11 mouse cellular contexts compared by ENCODE assay signal in the genomic region with DNA sequence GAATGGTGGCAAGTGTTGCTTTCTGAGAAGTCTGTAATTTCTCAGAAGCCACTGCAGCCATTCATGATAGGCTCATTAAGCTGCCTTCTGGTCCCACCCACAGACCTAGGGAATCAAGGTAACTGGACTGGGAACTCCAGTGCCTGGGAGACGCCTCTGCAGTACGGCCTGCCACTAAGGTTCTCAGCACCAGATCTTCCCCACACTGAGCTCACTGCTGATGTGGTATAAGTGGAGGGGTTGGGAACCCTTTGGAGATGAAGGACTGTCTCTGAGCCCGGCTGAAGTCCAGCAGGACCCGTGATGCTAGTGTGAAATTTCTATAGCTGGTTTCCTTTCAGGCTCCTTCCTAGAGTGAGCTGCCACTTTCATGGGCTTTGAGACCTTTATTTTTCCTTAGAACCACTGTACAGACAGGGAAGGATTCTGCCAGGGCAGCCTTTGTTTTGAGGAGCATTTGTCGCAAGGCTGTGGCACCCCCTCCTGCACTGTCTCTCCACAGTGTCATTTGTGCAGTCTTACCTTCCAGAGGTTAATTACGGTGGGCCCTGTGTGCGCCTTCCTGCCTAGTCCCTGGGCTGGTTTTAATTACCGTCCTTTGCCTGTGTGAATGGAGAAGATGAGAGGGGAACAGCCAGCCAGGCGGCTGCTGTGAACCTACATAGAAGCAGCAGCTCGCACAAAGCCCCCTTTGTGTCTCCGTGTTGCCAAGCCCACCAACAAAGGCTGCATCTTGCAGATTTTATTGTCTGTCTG.
A peak's percentile ranks its signal among the peaks of the same experiment; 100 is the strongest.
DNase-seq lines count a peak whose midpoint lies in the region; ATAC-seq and TF ChIP-seq lines count a peak whose summit lies in the region.
"Had no signal": no experiment of that assay in that cellular context is flagged by ENCODE, and none has a peak within 500 bp of the region (broad histone marks: within the 10 kb centered on the region; RNA-seq: fewer than 3 reads in every experiment).

No protein-coding gene starts in this region.

- no peaks in the 10 kb centered on the region for H3K9me3 ChIP-seq in heart, embryonic 13.5 days
- no peaks in the 10 kb centered on the region for H3K9me3 ChIP-seq in heart, embryonic 12.5 days (replicated peaks)
- no peaks in the 10 kb centered on the region for H3K9me3 ChIP-seq in embryonic facial prominence, embryonic 12.5 days
- no peaks in the 10 kb centered on the region for H3K9me3 ChIP-seq in hindbrain, embryonic 15.5 days
- no peaks in the 10 kb centered on the region for H3K9me3 ChIP-seq in midbrain, postnatal 0 days (ENCODE audit: low read length)
- H3K9me3 ChIP-seq: lung, embryonic 15.5 days had no signal

- no peak; the same call in 1 of the 2 replicates for TF ChIP-seq CTCF in midbrain, postnatal 0 days (IDR thresholded peaks at IDR 0.05)

- H3K9ac ChIP-seq in heart, embryonic 13.5 days, result peak overlapping the region; percentile 8; the same call in 1 of the 2 replicates
- H3K9ac ChIP-seq in heart, embryonic 12.5 days, result no peak overlapping the region
- no peak overlapping the region for H3K9ac ChIP-seq in embryonic facial prominence, embryonic 12.5 days
- peak overlapping the region; percentile 30; the same call in 1 of the 2 replicates for H3K9ac ChIP-seq in hindbrain, embryonic 15.5 days
- peak overlapping the region; percentile 20; the same call in 1 of the 2 replicates for H3K9ac ChIP-seq in midbrain, postnatal 0 days (replicated peaks; ENCODE audit: low read length, poor library complexity, severe bottlenecking)
- H3K9ac ChIP-seq: lung, embryonic 15.5 days had no signal

- WGBS in heart, embryonic 13.5 days, result 61% methylated on average over 11 of the region's 11 CpGs
- 58% methylated on average over 11 of the region's 11 CpGs for WGBS in heart, embryonic 12.5 days
- WGBS in embryonic facial prominence, embryonic 12.5 days, result 14% methylated on average over 11 of the region's 11 CpGs
- 13% methylated on average over 11 of the region's 11 CpGs for WGBS in hindbrain, embryonic 15.5 days
- WGBS in midbrain, postnatal 0 days, result 7% methylated on average over 11 of the region's 11 CpGs

- no peaks in the 10 kb centered on the region for H3K27me3 ChIP-seq in heart, embryonic 13.5 days (replicated peaks)
- no peaks in the 10 kb centered on the region for H3K27me3 ChIP-seq in heart, embryonic 12.5 days (replicated peaks)
- no peaks in the 10 kb centered on the region for H3K27me3 ChIP-seq in embryonic facial prominence, embryonic 12.5 days
- no peaks in the 10 kb centered on the region for H3K27me3 ChIP-seq in hindbrain, embryonic 15.5 days
- H3K27me3 ChIP-seq in midbrain, postnatal 0 days (ENCODE audit: insufficient read depth, low read length), result no peaks in the 10 kb centered on the region
- H3K27me3 ChIP-seq: lung, embryonic 15.5 days had no signal

- H3K4me2 ChIP-seq in heart, embryonic 13.5 days, result no peak overlapping the region
- H3K4me2 ChIP-seq in heart, embryonic 12.5 days, result no peak overlapping the region
- peak overlapping the region; percentile 9 for H3K4me2 ChIP-seq in embryonic facial prominence, embryonic 12.5 days (replicated peaks)
- peak overlapping the region; percentile 31 for H3K4me2 ChIP-seq in hindbrain, embryonic 15.5 days
- no peak overlapping the region for H3K4me2 ChIP-seq in midbrain, postnatal 0 days (ENCODE audit: low read depth, low read length, poor library complexity, severe bottlenecking)
- H3K4me2 ChIP-seq: lung, embryonic 15.5 days had no signal

- ATAC-seq in heart, embryonic 13.5 days (ENCODE audit: extremely low read depth, insufficient number of reproducible peaks, low FRiP score, low TSS enrichment), result no peak
- ATAC-seq in heart, embryonic 12.5 days (ENCODE audit: insufficient number of reproducible peaks, low FRiP score), result no peak
- ATAC-seq in embryonic facial prominence, embryonic 12.5 days (ENCODE audit: insufficient number of reproducible peaks, insufficient read depth, low FRiP score, low TSS enrichment), result peak; percentile 76; the same call in 1 of the 2 replicates
- ATAC-seq in hindbrain, embryonic 15.5 days (ENCODE audit: low FRiP score, low read depth), result peak; percentile 85
- peak; percentile 66 for ATAC-seq in midbrain, postnatal 0 days (ENCODE audit: low FRiP score)
- ATAC-seq in megakaryocyte-erythroid progenitor cell, adult 5-6 weeks (replicated peaks; ENCODE audit: low FRiP score, low TSS enrichment, poor library complexity, severe bottlenecking), result no peak

- H3K27ac ChIP-seq in heart, embryonic 13.5 days (replicated peaks), result peak overlapping the region; percentile 31; the same call in 1 of the 2 replicates
- no peak overlapping the region for H3K27ac ChIP-seq in heart, embryonic 12.5 days (ENCODE audit: poor library complexity, severe bottlenecking)
- peak overlapping the region; percentile 92 for H3K27ac ChIP-seq in embryonic facial prominence, embryonic 12.5 days
- H3K27ac ChIP-seq in hindbrain, embryonic 15.5 days (replicated peaks), result peak overlapping the region; percentile 89
- H3K27ac ChIP-seq in midbrain, postnatal 0 days (ENCODE audit: low read depth, low read length), result peak overlapping the region; percentile 55
- H3K27ac ChIP-seq: lung, embryonic 15.5 days; stomach, postnatal 0 days had no signal

- H3K4me1 ChIP-seq in heart, embryonic 13.5 days, result peaks cover 33% of the 10 kb centered on the region
- H3K4me1 ChIP-seq in heart, embryonic 12.5 days (replicated peaks), result peaks cover 34% of the 10 kb centered on the region
- peaks cover 43% of the 10 kb centered on the region for H3K4me1 ChIP-seq in embryonic facial prominence, embryonic 12.5 days
- peaks cover 54% of the 10 kb centered on the region for H3K4me1 ChIP-seq in hindbrain, embryonic 15.5 days (replicated peaks)
- H3K4me1 ChIP-seq in midbrain, postnatal 0 days (ENCODE audit: insufficient read depth, low read length), result peaks cover 18% of the 10 kb centered on the region
- H3K4me1 ChIP-seq: lung, embryonic 15.5 days had no signal

- H3K4me3 ChIP-seq in heart, embryonic 13.5 days, result no peak overlapping the region
- H3K4me3 ChIP-seq in heart, embryonic 12.5 days, result no peak overlapping the region
- H3K4me3 ChIP-seq in embryonic facial prominence, embryonic 12.5 days, result no peak overlapping the region
- no peak overlapping the region for H3K4me3 ChIP-seq in hindbrain, embryonic 15.5 days
- no peak overlapping the region for H3K4me3 ChIP-seq in midbrain, postnatal 0 days (ENCODE audit: low read depth, low read length)
- H3K4me3 ChIP-seq: lung, embryonic 15.5 days had no signal

- H3K36me3 ChIP-seq in heart, embryonic 13.5 days, result peaks cover 11% of the 10 kb centered on the region; the same call in 1 of the 2 replicates
- H3K36me3 ChIP-seq in heart, embryonic 12.5 days, result peaks cover 8% of the 10 kb centered on the region; the same call in 1 of the 2 replicates
- no peaks in the 10 kb centered on the region; the same call in 1 of the 2 replicates for H3K36me3 ChIP-seq in embryonic facial prominence, embryonic 12.5 days
- no peaks in the 10 kb centered on the region for H3K36me3 ChIP-seq in hindbrain, embryonic 15.5 days
- H3K36me3 ChIP-seq in midbrain, postnatal 0 days (ENCODE audit: insufficient read depth, low read length), result 0 out of 2 replicates have a peak, but pooled peaks cover 4% of the 10 kb centered on the region

- DNase-seq in midbrain, postnatal 0 days (ENCODE audit: low spot score), result peak; percentile 83
- DNase-seq in right cerebral cortex, postnatal 25 days, result no peak
- no peak for DNase-seq in layer of hippocampus, postnatal 25 days (ENCODE audit: extremely low spot score in 1 of 2, low spot score in 1 of 2)
- DNase-seq: cerebellum, adult 11-12 months had no signal

Comparison
In these comparisons a context has a peak if more than half of its experiments do, and no peak if none do; other contexts are left out.
1. H3K9ac ChIP-seq: peak in heart, embryonic 13.5 days (single experiment), hindbrain, embryonic 15.5 days (single experiment) and midbrain, postnatal 0 days (single experiment); none in heart, embryonic 12.5 days (single experiment) and embryonic facial prominence, embryonic 12.5 days (single experiment).
2. ATAC-seq: peak in embryonic facial prominence, embryonic 12.5 days (single experiment), hindbrain, embryonic 15.5 days (single experiment) and midbrain, postnatal 0 days (single experiment); none in heart, embryonic 13.5 days (single experiment), heart, embryonic 12.5 days (single experiment) and megakaryocyte-erythroid progenitor cell, adult 5-6 weeks (single experiment).
3. H3K4me2 ChIP-seq: peak in embryonic facial prominence, embryonic 12.5 days (single experiment) and hindbrain, embryonic 15.5 days (single experiment); none in heart, embryonic 13.5 days (single experiment), heart, embryonic 12.5 days (single experiment) and midbrain, postnatal 0 days (single experiment).